Mouse (Mus musculus) bone marrow, adult 2 months (tissue): ENCODE data around the gene Esr2.

Source experiments
- CTCF ChIP-seq: fragments of 200-500 bp; IDR thresholded peaks from 2 replicates; pipeline ENCODE4 v1.5.1; 2011; ENCODE audit warnings: low read length, control low read depth; ENCODE audit not compliant: control insufficient read depth, insufficient read depth
- POLR2A ChIP-seq: fragments of 200-500 bp; IDR thresholded peaks from 2 replicates; pipeline ENCODE4 v1.6.1; 2011; ENCODE audit warnings: low read depth, mild to moderate bottlenecking, control low read depth, low read length, borderline replicate concordance; ENCODE audit not compliant: control insufficient read depth

GRCm38 (mm10) chr12:76130281-76130680 lies 46.8 kb downstream of the Esr2 start:
- no peak for TF ChIP-seq POLR2A
- peak; percentile 69 for TF ChIP-seq CTCF
